Mouse (Mus musculus) retina, postnatal 7 days (tissue): Measurements from ENCODE around the gene Dpagt1.
"Not testable (repeated sequence)": the region's sequence is repeated elsewhere in the genome, so short reads cannot be mapped to it uniquely, and the experiment has no call there.

Source experiments
- DNase-seq: peaks from one replicate; pipeline ENCODE4 v3.0.0-alpha.2; 2012; ENCODE audit warnings: low read depth, low spot score

The Dpagt1 gene

DNA sequence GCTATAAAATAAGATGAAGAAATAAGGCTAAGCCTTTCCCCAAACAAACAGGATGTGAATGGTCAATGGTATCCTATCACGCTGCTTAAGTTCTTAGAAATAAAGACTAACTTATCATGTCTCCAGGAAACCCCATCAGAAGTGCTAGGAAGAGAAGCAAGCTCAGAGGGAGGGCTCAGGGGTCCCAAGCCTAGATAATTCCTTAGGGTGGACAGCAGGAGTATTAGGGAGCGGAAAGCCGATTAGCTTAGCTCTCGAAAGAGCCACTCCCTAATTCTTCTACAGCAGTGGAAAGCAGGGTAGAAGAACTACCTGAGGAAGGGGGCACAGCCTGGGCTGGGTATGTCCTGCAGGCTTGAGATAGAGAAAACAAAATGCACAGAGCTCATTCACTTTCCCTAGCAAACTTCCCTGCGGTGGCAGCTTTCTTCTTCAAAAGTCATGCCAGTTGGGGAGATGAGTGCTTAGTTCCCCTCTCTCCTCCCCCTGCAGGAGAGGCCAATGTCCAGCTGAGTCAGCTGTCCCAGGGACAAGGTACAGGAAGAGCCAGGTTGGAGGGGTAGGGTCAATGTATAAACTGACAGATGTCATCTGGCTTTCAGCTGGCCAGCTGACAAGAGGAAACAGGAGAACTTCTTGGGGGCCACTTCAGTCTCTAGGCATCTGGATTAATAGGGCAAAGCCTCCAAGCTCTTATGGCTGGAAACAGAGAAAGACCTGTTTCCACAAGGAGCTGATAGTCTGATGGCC, 7.6 kb upstream of the Dpagt1 start:
- peak; percentile 65 for DNase-seq

DNA sequence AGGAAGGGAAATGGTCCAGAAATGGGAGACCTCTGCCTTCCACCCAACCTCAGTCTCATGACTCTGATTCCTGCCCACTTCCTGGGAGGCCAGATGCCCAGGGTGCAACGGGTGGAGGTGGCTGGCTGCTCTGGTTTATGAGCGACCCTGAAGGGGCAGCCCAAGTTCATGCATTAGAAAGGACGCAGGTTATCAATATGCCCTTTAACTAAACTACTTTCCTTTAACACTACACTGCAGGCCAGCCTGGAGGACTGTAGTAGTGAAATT, 7.1 kb upstream of the Dpagt1 start:
- DNase-seq: no peak

DNA sequence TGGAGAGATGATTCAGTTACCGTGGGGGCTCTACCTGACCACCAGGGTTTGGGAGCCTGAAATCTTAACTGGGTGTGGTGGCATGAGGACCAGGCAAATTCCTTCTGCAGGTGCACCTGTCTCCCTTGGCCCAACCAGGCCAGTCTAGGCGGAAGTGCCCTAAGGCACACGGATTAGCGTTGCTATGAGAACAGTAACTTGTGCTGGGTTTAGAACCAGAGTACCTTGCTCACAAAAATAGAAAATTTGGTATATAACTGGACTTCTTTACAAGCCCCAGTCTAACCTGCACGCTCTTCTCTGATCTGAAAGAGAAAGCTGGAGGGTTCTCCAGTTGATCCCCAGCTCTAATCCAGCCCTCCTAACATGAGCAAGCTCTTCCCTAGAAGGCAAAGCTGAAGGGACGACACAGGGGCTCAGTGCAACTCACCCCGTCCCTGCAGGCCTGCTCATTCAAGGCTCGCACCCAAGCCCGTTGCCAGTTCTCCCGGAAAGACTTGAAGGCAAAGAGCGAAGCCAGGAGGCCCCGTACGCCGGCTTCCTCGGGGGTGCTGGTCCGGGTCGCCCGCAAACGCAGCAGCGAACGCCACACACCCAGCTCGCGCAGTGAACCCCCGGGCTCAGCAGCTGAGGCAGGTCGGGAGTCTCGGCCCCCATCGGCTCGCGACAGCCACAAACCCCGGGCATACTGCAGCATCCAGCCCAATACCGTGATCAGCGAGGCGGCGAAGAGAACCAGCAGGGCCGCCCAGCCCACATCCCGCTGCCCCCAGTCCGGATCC, 6.5 kb upstream of the Dpagt1 start:
- DNase-seq: no peak

GRCm38 (mm10) chr9:44319887-44320798, 5.7 kb upstream of the Dpagt1 start, which contains the start of gene C2cd2l:
C2cd2l (minus strand) TSS chr9:44320285.
- peak; percentile 88 for DNase-seq

GRCm38 (mm10) chr9:44320799-44321133, 5.1 kb upstream of the Dpagt1 start:
- DNase-seq: no peak

GRCm38 (mm10) chr9:44323656-44324055, 2.2 kb upstream of the Dpagt1 start:
- DNase-seq: not testable (repeated sequence)

GRCm38 (mm10) chr9:44324147-44324546, 1.7 kb upstream of the Dpagt1 start:
- no peak for DNase-seq

GRCm38 (mm10) chr9:44325032-44325767, 619 bp upstream of the Dpagt1 start:
- DNase-seq: not testable (repeated sequence)

DNA sequence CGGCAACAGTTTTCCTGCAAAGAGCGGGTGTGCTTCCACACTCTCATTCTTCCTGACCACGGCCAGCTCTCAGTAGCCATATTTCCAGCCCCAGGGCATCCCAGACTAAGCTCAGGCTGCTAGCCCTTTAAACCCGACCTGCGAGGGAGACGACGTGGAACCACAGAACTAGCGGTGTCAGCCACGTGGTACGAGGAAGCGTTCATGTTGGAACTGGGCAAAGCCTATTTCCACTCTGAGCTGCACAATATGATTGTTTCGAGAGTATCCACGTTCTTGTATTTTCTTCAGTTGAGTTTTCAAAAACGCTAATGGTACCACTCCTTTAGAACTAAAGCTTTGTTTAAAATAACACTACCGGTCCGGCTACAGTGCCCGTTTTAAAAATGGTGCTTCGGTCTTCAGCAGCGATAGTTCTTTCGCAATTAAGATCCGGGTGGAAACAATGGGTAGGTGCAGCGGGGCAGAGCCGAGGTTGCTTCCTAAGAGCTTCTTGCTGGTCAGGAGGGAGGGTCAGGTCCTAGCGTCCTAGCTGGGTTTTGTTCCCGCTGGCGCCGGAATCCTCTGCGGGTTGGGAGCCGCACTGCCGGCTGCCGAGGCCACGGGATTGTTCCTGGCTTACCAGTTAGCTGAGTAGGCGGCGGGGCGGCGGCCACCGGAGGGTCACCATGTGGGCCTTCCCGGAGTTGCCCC, 698 bp downstream of the Dpagt1 start:
- DNase-seq: peak; percentile 75

- DNase-seq: no peak
These were observed 1.4 kb downstream of the Dpagt1 start for GRCm38 (mm10) chr9:44327064-44327711.

DNA sequence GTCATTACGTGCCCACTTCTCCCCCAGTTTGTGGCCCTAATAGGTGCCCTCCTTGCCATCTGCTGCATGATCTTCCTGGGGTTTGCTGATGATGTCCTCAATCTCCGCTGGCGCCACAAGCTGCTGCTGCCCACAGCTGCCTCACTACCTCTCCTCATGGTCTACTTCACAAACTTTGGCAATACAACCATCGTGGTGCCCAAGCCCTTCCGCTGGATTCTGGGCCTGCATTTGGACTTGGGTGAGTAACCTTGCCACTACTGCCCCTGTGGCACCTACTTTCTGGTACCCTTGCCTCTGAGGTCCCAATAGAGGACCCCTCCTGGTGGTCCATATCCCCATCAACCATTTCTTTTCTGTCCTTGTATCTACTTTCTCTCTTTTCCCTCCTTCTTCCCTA, 2.1 kb downstream of the Dpagt1 start:
- DNase-seq: no peak

- DNase-seq: no peak
These were observed 4.9 kb downstream of the Dpagt1 start for GRCm38 (mm10) chr9:44330736-44331135.

DNA sequence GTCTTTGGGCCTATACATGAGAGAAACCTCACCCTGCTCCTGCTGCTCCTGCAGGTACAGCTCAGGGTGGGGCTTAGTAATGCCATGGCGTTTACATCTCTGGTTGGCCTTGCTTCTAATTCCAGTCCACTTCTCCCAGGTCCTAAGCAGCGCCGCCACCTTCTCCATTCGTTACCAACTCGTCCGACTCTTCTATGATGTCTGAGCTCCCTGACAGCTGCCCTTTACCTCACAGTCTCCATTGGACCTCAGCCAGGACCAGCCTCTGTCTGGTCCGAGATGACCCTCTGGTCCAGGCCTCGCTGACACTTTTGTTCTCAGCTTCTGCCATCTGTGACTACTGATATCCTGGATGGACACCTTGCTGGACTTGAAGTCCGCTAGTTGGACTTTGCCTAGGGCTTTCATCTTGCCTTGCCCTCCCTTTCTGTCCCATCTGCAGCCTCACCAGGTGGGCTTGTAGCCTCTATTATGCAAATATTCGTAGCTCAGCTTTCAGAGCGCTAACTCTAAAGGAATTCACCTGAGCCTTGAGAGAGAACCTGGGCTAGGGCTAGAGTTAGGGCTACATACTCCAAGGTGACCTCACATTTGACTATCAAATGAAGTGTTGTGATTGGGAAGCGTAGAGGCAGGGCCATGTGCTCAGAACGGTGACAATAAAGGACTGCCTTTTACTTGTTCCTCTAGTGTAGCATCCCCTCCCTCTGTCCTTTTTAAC, 7.3 kb downstream of the Dpagt1 start:
- no peak for DNase-seq

DNA sequence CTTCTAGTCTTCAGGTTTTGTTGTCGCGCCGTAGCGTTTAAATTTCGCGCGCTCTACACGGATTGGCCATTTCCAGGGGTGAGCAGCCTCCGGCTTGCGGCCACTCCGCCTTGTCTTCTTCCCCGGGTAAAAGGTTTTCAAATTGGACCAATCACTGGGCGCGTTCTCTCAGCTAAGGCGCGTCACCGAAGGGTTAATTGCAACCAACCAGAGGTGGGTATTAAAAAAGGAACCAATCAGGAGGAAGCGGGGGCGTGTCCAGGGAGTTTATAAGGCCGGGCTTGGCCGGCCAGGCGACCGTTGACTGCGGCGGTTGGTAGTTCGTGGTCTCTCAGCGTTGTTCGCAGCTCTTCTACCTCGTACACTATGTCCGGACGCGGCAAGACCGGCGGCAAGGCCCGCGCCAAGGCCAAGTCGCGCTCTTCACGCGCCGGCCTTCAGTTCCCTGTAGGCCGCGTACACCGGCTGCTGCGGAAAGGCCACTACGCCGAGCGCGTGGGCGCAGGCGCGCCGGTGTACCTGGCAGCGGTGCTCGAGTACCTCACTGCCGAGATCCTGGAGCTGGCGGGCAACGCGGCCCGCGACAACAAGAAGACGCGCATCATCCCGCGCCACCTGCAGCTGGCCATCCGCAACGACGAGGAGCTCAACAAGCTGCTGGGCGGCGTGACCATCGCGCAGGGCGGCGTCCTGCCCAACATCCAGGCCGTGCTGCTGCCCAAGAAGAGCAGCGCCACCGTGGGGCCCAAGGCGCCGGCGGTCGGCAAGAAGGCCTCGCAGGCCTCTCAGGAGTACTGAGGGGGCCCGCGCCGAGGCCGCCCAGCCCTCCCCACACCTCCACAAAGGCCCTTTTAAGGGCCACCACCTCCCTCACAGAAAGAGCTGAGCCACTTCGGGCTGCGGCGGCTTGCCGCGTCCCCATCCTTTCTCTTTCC, 8.8 kb downstream of the Dpagt1 start, which contains the start of gene H2afx:
TSS of gene H2afx (plus strand) at position 299 of the 935 bp plus-strand sequence.
- peak; percentile 98 for DNase-seq

GRCm38 (mm10) chr9:44335331-44336092, 9.7 kb downstream of the Dpagt1 start:
- DNase-seq: no peak

DNA sequence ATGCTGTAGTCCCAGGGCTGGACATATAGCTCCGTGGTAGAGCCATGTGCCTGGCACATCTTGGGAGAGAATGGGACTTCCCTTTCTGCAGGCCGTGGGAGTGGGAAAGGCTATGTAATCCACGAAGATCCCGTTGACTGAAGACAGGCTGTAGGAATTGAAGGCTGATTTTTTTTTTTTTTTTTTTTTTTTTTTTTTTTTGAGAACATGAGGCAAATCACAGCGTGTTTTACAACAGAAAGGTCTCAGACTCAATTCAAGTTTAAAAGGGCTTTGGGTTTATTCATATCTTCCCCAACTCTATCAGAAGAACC, 10.2 kb downstream of the Dpagt1 start:
- no peak for DNase-seq

DNA sequence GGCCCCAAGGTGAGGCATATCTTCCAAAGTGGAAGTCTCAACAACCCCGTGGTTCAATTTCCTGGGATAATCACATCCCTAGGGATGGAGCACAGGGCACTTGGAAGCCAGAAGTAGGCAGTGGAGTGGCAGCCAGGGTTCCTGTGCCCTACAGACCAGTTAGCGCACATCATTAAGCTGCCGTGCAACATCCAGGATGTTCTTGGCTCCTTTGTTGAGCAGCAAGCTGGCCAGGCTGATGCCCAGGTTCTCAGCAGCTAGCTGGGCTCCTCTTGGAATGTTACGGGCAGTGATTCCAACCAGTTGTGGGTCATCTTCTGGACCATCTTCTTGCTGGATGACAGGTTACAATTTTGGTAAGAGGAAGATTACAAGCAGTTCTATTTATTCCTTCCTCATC, 10.7 kb downstream of the Dpagt1 start:
- DNase-seq: not testable (repeated sequence)

DNA sequence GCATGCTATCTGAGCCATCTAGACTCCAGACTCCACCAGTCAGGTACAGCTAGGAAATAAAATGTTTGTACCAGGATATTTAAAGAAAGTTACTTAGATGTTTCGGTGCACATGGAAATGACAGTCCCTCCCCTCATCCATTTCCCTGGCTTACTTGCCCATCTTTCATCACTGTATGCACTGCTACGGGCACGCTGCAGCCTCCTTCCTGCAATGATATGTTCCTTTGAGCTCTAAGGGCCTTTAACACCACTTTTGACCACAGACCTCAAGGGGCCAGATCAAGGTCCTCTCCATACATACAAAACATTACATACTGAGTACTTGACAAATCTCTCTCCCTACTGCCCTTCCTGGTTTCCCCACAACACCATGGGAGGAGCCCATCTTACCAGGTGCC, 11.1 kb downstream of the Dpagt1 start:
- DNase-seq: no peak
